Mouse (Mus musculus) heart, embryonic 13.5 days (tissue): Measurements from ENCODE around the gene Kalrn. TPM values are rescaled to one million over a fixed set of nuclear protein-coding genes. Genes with fewer than 3 reads are reported as not detected.

ENCODE experiments used
- polyA plus RNA-seq: library from polyadenylated mRNA; unstranded; fragments of >200 nt; fragmentation: Nextera tagmentation; extraction: Ambion mirVana; gene quantifications from 2 replicates; pipeline ENCODE4 v1.2.1, GENCODE M21; 2015

The Kalrn gene
- polyA plus RNA-seq, 1 experiment from 2014 or later: 28.1 TPM

Other genes starting within 250 kb of the Kalrn start
- 0.45 and 1.0 TPM in 2 replicates for gene Ropn1, start 76.4 kb upstream of the Kalrn start, polyA plus RNA-seq
- gene Ccdc14, start 117.1 kb upstream of the Kalrn start, polyA plus RNA-seq: 4.9 and 5.5 TPM in 2 replicates
- 8.9 and 9.1 TPM in 2 replicates for gene Mylk, start 171.7 kb upstream of the Kalrn start, polyA plus RNA-seq